Mouse (Mus musculus) adrenal gland, postnatal 4 days (tissue): Measurements from ENCODE around the gene Bdh2. TPM values are rescaled to one million over a fixed set of nuclear protein-coding genes. Genes with fewer than 3 reads are reported as not detected.

Experiments used
- DNase-seq, 2 experiments: peaks; one replicate each; pipeline ENCODE4 v3.0.0; 2021 to 2022; ENCODE audit warnings: low spot score in 2 of 2, mixed read lengths in 2 of 2
- long read RNA-seq, 2 experiments: library from polyadenylated mRNA; stranded (forward); transcript quantifications; one replicate each; pipeline ENCODE4 v2.0.0; 2021
- total RNA-seq, 2 experiments: library from RNA; stranded (reverse); gene quantifications; 2 replicates each; pipeline ENCODE4 v1.2.3; 2021

Bdh2 gene
- 10 to 100 TPM in 1 of 2 experiments, 1 to 10 TPM in 1; 3.6 to 12.6 TPM for total RNA-seq
- long read RNA-seq, experiment 1, partial matches to known transcripts = 1 of 5 reads
- long read RNA-seq, experiment 1, other reads (novel, unspliced or antisense) = 0 of 5 reads
- long read RNA-seq, experiment 2, transcript Bdh2-202 (10 exons, 1,172 nt) = major isoform, 6 of 9 reads
- long read RNA-seq, experiment 2, partial matches to known transcripts = 2 of 9 reads
- long read RNA-seq, experiment 2, other reads (novel, unspliced or antisense) = 0 of 9 reads

DNA sequence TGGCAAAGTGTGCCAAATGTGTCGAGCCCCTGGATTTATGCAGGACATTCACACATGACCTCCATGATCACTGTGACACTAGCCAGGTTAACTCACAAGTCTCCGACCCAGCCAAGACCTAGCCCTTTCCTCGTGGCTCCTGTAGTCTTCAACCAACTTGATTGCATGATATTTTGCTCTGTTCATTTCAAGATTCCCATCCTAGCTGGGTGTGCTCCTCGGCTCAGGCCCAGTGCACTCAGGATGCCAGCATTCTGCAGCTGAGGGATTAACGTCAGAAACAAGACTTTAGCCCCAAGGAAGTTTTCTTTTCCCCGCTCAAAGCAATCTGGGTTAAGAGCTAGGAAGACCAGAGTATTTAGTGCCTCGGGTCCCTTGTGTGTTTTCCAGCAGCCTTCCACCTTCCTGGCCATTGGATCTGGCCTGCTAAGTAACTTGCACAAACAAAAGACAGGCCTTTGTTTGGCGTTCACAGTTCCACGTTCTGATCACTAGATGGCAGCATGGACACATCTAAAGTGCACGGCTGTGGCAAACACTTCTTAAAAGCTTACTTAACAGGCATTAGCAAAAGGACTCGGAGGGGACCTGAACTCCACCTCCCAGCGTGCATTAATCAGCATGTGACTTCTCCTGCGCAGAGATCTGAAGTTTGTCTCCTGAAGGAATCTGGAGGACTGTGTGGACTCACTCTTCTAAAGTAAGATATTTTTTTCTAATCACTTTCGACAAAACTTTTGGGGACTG, at the start of gene Bdh2:
TSS of gene Bdh2 (plus strand) at position 553 of the 747 bp plus-strand sequence.
- peak; percentile 37 to 44 for DNase-seq

- DNase-seq = no peak
Observed at GRCm38 (mm10) chr3:135232058-135232457, 49.0 kb upstream of the Bdh2 start.

DNA sequence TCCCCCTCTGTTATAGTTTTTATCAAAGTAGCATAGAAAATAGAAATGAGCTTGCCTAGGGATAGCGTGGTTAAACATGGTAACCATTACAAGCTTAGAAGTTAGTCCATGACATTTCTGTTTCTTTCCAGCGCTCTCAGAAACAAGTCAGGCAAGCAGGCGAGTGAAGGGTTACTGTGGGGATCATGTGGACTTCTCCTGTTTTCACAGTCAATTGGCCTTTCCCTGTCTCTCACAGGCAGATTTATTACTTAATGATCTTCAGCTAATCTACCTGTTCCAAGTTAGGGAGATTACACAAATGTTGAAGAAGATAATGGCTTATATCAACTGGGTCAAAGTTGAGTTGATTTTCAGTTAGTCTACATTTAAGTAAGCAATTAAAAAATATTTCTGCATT, 48.6 kb upstream of the Bdh2 start:
- no peak for DNase-seq

GRCm38 (mm10) chr3:135245733-135246132, 35.3 kb upstream of the Bdh2 start:
- DNase-seq = no peak

DNA sequence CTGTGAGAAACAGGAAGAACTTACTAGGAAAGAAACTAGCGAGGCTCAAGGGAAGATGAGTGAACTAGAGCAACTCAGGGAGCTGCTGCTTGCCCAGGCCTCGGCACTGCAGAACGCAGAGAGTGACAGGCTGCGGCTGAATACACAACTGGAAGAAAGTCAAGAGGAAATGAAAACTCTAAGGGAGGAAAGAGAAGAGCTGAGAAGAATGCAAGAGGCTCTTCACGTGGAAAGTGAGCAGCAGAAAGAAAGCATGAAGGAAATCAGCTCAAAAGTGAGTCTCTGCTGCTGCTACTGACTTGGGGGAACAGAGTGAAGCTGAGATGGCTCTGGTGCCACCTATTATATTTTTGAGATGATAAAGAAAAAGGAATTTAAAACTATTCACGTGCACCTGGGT, 34.2 kb upstream of the Bdh2 start:
- DNase-seq = no peak

DNA sequence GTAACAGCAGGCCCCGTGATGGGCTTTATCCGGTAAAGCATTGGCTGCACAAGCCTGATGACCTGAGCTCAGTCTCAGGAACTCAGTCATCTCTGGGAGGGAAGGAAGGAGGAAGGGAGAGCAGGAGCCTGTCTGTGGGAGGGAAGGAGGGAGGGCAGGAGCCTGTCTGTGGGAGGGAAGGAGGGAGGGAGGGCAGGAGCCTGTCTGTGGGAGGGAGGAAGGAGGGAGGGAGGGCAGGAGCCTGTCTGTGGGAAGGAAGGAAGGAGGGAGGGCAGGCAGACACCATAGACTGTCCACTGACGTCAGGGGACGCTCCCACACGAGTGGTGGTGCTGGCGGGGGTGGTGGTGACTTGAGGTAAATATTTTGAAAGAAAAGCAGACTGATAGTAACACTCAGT, 31.9 kb upstream of the Bdh2 start:
- no peak for DNase-seq

GRCm38 (mm10) chr3:135251825-135252224, 29.2 kb upstream of the Bdh2 start:
- no peak for DNase-seq

DNA sequence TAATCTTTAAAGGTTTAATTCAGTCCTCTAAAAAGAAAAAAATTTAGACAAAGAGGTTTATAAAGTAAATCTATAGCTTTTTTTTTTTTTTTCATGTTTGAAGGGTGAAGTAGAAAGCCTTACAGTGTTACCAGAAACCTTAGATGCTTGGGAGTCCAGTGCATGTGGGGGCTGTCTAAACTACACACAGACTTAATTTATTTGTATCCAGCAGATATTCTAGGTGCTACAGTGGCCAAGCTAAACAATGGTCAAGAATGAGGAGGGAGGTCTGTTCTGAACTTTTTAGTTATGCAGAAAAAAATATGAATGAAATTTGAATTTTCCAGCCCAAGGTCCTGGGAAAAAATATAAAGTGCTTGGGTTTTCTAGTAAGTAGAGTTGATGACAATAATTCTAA, 26.2 kb upstream of the Bdh2 start:
- no peak for DNase-seq

DNA sequence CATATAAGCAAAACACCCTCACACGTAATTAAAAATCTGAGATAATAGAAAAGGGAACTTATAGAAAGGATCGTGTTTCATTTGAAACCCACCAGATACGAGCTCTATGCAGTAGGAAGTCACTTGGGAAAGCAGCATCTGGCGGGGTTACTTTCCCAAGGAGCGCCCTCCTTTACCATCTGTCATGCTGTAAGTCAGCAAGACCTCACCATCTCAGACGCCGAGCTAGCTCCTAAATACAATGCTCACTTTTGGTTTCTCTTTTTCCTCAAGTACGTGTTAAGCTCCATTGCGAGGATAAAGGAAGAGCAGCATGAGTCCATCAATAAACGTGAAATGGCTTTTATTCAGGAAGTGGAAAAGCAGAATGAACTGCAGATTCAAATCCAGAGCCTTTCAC, 22.1 kb upstream of the Bdh2 start:
- no peak for DNase-seq

DNA sequence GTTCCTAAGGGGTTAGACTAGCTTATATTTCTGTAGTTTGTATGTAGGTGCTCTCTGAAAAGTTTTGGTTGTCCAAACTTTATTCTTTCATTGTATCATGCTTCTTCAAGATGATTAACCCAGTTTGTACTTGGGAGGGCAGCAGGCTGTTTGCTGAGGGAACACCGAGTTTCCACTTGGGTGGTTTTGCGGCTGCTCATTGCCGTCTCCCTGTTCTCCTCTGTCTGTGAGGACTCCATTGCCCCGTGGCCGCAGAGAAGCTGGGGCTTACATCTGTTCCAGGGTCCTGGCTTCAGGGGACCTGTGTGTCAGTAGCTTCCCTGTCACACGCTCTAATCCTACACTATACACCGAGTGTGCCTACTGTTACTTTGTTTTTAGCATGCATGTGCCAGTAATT, 20.8 kb upstream of the Bdh2 start:
- DNase-seq = no peak

DNA sequence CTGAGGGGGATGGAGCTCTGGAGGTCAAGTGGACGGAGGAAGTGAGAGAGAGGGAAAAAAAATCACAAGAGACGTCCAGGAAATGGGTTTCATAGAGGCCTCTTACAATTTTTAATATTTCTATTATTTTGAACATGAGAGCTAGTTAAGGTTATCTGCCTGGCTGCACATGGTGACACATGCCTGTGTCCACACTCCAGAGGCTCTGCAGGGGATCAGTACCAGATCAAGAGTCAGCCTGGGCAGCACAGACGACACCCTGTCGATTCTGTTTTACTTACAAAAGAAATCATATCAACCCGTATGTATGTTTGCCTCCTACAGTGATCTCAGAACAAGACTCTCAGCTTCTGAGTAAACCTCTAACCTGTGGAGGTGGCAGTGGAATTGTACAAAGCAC, 12.4 kb upstream of the Bdh2 start:
- no peak for DNase-seq

GRCm38 (mm10) chr3:135269391-135269990, 11.5 kb upstream of the Bdh2 start:
- no peak for DNase-seq

DNA sequence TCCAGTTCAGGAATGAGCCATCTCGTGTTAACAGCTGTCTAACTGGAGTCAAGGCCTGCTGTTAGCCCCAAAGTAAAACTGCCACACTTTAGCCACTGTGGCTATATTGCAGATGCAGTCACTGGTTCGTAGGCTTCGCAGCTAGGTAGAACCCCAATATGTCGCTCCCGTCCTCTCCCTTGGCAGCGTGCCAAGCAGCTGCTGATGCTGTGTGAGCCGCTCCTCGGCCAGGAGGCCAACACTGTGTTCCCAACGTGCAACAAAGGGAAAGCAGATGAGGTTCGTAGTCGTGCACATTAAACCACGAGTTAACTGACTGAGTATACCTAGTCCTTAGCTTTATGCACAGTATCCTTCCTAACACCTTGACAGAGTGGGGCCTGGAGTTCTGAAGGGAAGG, 8.4 kb upstream of the Bdh2 start:
- DNase-seq = no peak

- no peak for DNase-seq
Observed at GRCm38 (mm10) chr3:135273047-135273446, 8.0 kb upstream of the Bdh2 start.

GRCm38 (mm10) chr3:135280160-135280559, 861 bp upstream of the Bdh2 start:
- no peak for DNase-seq

- DNase-seq = no peak
Observed at GRCm38 (mm10) chr3:135281701-135282100, 680 bp downstream of the Bdh2 start.

- DNase-seq = no peak
Observed at GRCm38 (mm10) chr3:135285256-135285655, 4.2 kb downstream of the Bdh2 start.

DNA sequence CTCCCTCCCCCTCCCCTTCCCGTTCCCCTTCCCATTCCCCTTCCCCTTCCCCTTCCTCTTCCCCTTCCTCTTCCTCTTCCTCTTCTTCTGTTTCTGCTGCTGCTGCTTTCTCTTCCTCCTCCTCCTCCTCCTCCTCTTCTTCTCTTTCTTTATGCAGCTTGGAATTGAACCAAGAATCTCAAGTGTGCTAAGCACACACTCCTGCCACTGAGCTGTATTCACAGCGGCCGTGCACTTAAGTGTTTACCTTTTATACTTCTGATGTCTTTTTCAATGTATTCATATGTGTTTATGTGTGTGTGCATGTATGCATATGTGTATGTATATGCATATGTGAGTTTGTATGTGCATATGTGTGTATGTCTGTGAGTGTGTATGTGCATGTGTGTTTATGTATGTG, 4.8 kb downstream of the Bdh2 start:
- DNase-seq = no peak

GRCm38 (mm10) chr3:135288138-135288750, 7.2 kb downstream of the Bdh2 start:
- DNase-seq = no peak

- DNase-seq = no peak
Observed at GRCm38 (mm10) chr3:135289148-135289547, 8.1 kb downstream of the Bdh2 start.

DNA sequence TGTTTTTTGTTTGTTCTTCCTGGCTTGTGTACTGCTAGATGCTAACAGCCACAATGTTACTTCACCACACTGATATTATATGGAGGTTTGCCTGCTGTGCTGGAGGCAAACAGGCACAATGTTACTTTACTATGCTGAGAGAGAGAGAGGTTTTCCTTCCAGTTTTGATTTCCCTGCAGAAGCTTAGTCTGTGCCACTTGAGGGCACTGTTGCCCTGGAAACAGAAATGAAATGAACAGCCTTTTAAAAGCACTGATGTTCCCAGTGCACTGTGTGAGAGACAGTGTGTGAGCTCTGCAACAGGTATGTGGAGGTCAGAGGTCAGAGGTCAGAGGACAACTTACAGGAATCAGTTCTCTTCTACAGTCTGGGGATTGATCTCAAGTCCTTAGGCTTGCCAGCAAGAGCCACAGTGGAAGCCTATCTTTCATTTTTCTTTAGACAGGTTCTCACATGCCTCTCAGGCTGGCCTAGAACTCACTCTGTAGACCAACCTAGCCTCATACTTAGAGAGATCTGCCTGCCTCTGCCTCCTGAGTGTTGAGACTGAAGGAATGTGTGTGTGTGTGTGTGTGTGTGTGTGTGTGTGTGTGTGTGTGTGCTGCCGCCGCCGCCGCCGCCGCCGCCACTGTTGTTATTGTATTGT, 9.4 kb downstream of the Bdh2 start:
- no peak for DNase-seq

GRCm38 (mm10) chr3:135293703-135294102, 12.7 kb downstream of the Bdh2 start:
- DNase-seq = no peak
